Mouse (Mus musculus) neutrophil, adult 5-6 weeks (primary cell): ENCODE results near the gene Akap6. TPM values are rescaled to one million over a fixed set of nuclear protein-coding genes. Genes with fewer than 3 reads are reported as not detected.

ENCODE experiments used
- ATAC-seq: fragments of 151-379, 151-347 bp; 2 replicates; pipeline ENCODE4 v1.8.0; 2017; ENCODE audit warnings: mild to moderate bottlenecking, moderate TSS enrichment; ENCODE audit not compliant: insufficient number of reproducible peaks, poor library complexity, low FRiP score, severe bottlenecking; ENCODE audit errors: extremely low read depth
- total RNA-seq: library from RNA; stranded (forward); fragments of 200-1000 nt; gene quantifications from 2 replicates; pipeline ENCODE4 v1.2.3, GENCODE M21; 2017

The Akap6 gene
- total RNA-seq, 1 experiment from 2014 or later, result under 0.01 TPM

- ATAC-seq, result no peak
Observed at GRCm38 (mm10) chr12:52833141-52833540, 134.0 kb downstream of the Akap6 start.

GRCm38 (mm10) chr12:52834074-52834473 is 134.9 kb downstream of the Akap6 start:
- no peak for ATAC-seq

GRCm38 (mm10) chr12:52834781-52835279 is 135.6 kb downstream of the Akap6 start:
- ATAC-seq, result no peak

- ATAC-seq, result no peak
Observed at GRCm38 (mm10) chr12:52835291-52835742, 136.1 kb downstream of the Akap6 start.

DNA sequence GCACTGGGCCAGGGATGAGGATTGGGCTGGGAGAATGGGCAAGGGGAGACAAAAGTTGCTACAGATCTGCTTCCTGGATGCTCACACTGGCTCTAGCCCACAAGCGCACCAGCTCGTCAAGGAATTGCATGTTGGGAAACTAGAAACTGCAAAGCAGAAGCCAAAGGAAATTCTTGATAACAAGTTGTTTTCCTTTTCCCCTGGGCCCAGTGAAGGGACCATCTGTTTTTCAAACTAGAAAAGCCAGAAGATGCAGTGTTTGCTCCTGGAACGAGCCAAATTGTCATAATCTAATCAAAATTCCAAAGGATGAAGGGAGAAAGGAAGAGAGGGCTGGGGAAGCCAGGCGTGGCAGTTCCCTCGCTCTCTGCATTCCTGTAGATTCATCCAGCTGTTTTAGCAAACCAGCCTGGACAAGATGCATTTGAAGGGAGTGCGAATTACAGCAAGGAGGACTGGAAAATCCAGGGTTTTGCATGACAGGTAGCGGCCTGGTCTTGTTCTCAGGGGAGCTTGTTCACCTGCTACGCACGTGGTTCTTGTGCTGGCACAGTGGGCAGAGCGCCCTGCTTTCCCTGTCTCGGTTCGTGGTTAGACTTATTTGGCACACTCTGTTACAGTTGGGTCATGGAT is 136.8 kb downstream of the Akap6 start:
- ATAC-seq, result no peak

GRCm38 (mm10) chr12:52845982-52846381 is 146.8 kb downstream of the Akap6 start:
- ATAC-seq, result no peak

DNA sequence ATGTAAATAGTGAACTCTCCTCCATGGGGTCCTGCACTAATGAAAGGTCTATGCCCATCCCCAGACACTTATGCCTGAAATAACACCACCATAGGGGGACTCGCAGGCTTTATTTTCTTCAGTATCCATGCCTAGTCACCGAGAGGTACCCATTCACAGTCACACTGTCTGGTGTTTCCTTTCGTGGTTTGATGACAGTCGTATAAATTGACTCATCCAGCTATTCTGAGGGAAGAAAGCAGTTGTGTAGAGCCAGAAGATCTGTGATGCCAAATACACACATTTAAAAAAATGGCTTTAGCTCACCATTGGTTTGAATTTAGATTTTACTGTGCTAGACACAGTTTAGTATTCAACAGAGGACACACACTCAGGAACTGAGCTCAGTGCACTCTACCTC is 147.8 kb downstream of the Akap6 start:
- no peak for ATAC-seq

- ATAC-seq, result no peak
Observed at GRCm38 (mm10) chr12:52847830-52848518, 148.8 kb downstream of the Akap6 start.

DNA sequence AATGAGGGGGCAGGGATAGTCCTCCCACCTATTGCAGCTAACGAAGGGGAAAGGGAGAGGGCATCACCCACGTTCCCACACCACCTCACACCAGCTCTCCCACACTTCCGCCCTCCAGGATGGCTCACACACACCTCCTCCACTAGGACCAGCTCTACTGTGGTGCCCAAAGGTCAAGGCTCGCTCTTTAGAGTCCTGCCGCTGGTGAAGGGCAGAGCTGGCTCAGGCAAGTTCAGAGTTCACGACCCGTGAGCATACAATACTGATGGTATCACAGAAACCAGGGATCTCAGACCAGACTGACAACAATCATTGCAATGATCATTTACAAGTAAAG is 149.3 kb downstream of the Akap6 start:
- no peak for ATAC-seq

- no peak for ATAC-seq
Observed at GRCm38 (mm10) chr12:52849297-52849696, 150.1 kb downstream of the Akap6 start.

GRCm38 (mm10) chr12:52850332-52851036 is 151.3 kb downstream of the Akap6 start:
- no peak for ATAC-seq

GRCm38 (mm10) chr12:52851221-52851620 is 152.0 kb downstream of the Akap6 start:
- no peak for ATAC-seq

GRCm38 (mm10) chr12:52854236-52854679 is 155.1 kb downstream of the Akap6 start:
- ATAC-seq, result no peak

GRCm38 (mm10) chr12:52856104-52856503 is 156.9 kb downstream of the Akap6 start:
- no peak for ATAC-seq

- ATAC-seq, result no peak
Observed at GRCm38 (mm10) chr12:52857306-52857705, 158.1 kb downstream of the Akap6 start.

GRCm38 (mm10) chr12:52861922-52862321 is 162.7 kb downstream of the Akap6 start:
- ATAC-seq, result no peak

DNA sequence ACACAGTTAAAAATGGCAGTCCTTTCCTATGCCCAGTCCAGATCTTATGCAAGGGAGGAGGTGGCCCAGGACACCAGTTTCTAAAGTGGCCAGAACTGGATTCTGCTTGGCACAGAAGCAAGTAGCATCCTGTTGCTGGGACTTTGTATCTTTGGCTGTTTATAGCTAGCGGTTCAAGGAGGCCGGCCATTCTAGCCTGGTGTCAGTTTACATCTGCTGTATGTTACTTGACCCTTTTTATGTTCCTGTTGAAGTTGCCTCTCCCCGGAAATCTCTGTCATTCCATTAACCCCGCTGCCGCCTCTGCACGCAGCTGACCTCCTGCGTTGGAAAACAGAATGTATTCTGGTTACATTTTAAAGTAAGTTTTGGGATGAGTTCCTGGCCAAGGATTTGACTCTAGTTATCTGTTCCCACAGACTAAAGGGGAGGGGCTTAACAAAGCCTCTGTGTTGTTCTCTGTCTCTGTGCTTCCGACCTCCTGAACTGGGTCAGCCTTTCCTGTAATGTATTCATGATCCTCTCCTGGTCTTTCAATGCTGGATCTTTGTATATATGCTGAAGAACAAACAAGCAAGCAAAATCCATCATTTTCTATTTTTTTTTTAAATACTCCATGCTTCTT is 168.9 kb downstream of the Akap6 start:
- no peak for ATAC-seq

GRCm38 (mm10) chr12:52871604-52872003 is 172.4 kb downstream of the Akap6 start:
- ATAC-seq, result no peak

DNA sequence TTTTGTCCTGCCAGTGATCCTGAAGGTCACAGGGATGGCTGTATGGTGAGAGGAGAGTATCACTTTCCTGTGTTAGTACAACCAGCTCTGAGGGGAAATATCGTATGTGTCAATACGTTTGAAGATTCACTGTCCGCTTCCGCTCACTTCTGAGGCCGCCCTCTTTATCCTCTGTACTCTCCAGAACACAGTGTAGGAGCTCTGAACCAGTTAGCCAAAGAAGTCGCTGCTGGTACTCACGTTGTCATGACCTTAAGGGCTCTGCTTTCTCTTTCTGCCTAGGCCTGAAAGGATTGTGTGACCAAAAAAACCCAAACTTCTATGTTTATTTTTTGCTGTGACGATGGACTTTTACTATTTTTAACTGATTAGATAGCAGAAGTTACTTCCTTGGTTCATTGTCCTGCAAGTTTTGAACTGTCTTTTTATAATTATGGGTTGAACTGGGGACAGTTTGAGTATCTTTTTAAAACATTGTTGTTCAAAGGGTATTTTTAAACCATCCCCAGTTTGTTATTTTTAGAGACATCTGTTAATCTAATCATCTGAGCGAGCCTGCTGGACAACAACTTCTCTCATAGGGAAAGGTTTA is 175.2 kb downstream of the Akap6 start:
- no peak for ATAC-seq
